Comparison of ENCODE assay signal across 8 mouse cellular contexts in the genomic region with DNA sequence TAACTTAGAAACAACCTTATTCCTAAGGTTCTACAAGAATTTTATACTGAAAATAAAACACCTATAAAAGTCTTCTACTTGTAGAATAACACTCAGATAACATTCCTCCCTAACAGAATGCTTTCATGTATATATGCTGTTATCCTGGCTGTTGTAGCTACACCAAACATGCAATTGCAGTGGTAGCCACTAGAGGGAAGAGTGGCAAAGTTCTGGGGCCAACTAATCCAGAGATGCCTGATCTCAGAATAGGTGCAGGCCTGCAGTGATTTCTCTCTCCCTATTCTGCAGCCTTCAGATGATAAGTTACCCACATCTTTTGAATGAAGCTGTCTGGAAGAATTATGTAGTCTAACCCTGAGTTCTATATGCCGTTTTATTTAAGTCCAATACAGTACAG.
A peak's percentile ranks its signal among the peaks of the same experiment; 100 is the strongest.
DNase-seq lines count a peak whose midpoint lies in the region; ATAC-seq and TF ChIP-seq lines count a peak whose summit lies in the region.

No protein-coding gene starts in this region.

- no peaks in the 10 kb centered on the region for H3K9me3 ChIP-seq in forebrain, postnatal 0 days (ENCODE audit: low read length)

- H3K4me1 ChIP-seq in forebrain, postnatal 0 days (ENCODE audit: insufficient read depth): no peaks in the 10 kb centered on the region

- peak; percentile 75 for ATAC-seq in forebrain, postnatal 0 days

- H3K27me3 ChIP-seq in forebrain, postnatal 0 days (ENCODE audit: insufficient read depth, low read length): no peaks in the 10 kb centered on the region

- peak; percentile 50 for DNase-seq in 3T3-L1 (ENCODE audit: low read depth, low spot score)
- peak; percentile 54 for DNase-seq in 416B (ENCODE audit: low read depth)
- peak; percentile 41 to 56 for DNase-seq in cerebellum, adult 18-20 months
- DNase-seq in forebrain, postnatal 0 days: peak; percentile 80
- DNase-seq in kidney, postnatal 4 days: peak; percentile 49 to 53
- peak; percentile 37 for DNase-seq in lung, postnatal 14 days
- peak; percentile 41 for DNase-seq in telencephalon, adult 2 months (ENCODE audit: low read depth, low spot score)
- no peak for DNase-seq in B cell, adult 2 months

- no peak overlapping the region for H3K4me2 ChIP-seq in forebrain, postnatal 0 days (ENCODE audit: low read depth)

- no peak overlapping the region for H3K4me3 ChIP-seq in forebrain, postnatal 0 days (ENCODE audit: low read depth, low read length)

- H3K27ac ChIP-seq in forebrain, postnatal 0 days (ENCODE audit: low read depth, low read length): no peak overlapping the region

- WGBS in forebrain, postnatal 0 days: 24% methylated on average over 1 of the region's 1 CpGs

- no peak overlapping the region for H3K9ac ChIP-seq in forebrain, postnatal 0 days

- peak; percentile 85 for TF ChIP-seq CTCF in forebrain, postnatal 0 days (IDR thresholded peaks at IDR 0.05; ENCODE audit: low read depth)

- H3K36me3 ChIP-seq in forebrain, postnatal 0 days (ENCODE audit: insufficient read depth): no peaks in the 10 kb centered on the region

Comparison
In these comparisons a context has a peak if more than half of its experiments do, and no peak if none do; other contexts are left out.
1. DNase-seq: peak in 3T3-L1 (single experiment), 416B (single experiment), cerebellum, adult 18-20 months (2 of 2), forebrain, postnatal 0 days (single experiment), kidney, postnatal 4 days (2 of 2), lung, postnatal 14 days (single experiment) and telencephalon, adult 2 months (single experiment); none in B cell, adult 2 months (0 of 2).